Mouse (Mus musculus) left cerebral cortex, adult 2 months (tissue): ENCODE results near the gene Cx3cr1. TPM values are rescaled to one million over a fixed set of nuclear protein-coding genes. Genes with fewer than 3 reads are reported as not detected.
A peak's percentile ranks its signal among the peaks of the same experiment; 100 is the strongest.

Experiments
- DNase-seq, 2 experiments: peaks; one replicate each; pipeline ENCODE4 v3.0.0; 2021 to 2022; ENCODE audit warnings: low spot score in 2 of 2, mixed read lengths in 1 of 2; ENCODE audit errors: extremely low spot score in 1 of 2
- H3K27ac ChIP-seq: fragments of 200-600 bp; 2 replicates; pipeline ENCODE4 v1.8.1; 2022
- H3K4me3 ChIP-seq: fragments of 200-600 bp; 2 replicates; pipeline ENCODE4 v1.8.1; 2022
- CTCF ChIP-seq: fragments of 200-600 bp; IDR thresholded peaks from 2 replicates; pipeline ENCODE4 v1.8.1; 2022; ENCODE audit warnings: antibody characterized with exemption, mild to moderate bottlenecking, moderate library complexity
- intact Hi-C: fragments of 180-260 bp; cut with DNase I; formaldehyde crosslinking; loops from one replicate; pipeline ENCODE4 v1.15.1; 2025
- total RNA-seq, 2 experiments: library from RNA; stranded (reverse); gene quantifications; 2 replicates each; pipeline ENCODE4 v1.2.3; 2021

The Cx3cr1 gene
- total RNA-seq, 2 experiments from 2014 or later: 28.6 to 30.9 TPM

GRCm38 (mm10) chr9:119941407-119941806 is 128.3 kb downstream of the Cx3cr1 start:
- no peak for TF ChIP-seq CTCF
- Histone ChIP-seq H3K4me3 (no peak overlapping the region), H3K27ac (no peak overlapping the region)
- no peak for DNase-seq
- intact Hi-C loops: no loop called here

GRCm38 (mm10) chr9:119939646-119940045 is 130.0 kb downstream of the Cx3cr1 start:
- TF ChIP-seq CTCF: no peak
- no peak overlapping the region for H3K4me3 ChIP-seq
- H3K27ac ChIP-seq: no peak overlapping the region
- no peak for DNase-seq
- intact Hi-C loops: no loop called here

GRCm38 (mm10) chr9:119938496-119938895 is 131.2 kb downstream of the Cx3cr1 start:
- no peak for TF ChIP-seq CTCF
- intact Hi-C loops: no loop called here
- Histone ChIP-seq H3K4me3 (no peak overlapping the region), H3K27ac (no peak overlapping the region)
- DNase-seq: no peak

GRCm38 (mm10) chr9:119937005-119937773 is 132.5 kb downstream of the Cx3cr1 start, which contains the start of the genes Gorasp1 and Ttc21a:
Gene Gorasp1, minus strand, starts transcription at chr9:119937565.
Gene Ttc21a, plus strand, starts transcription at chr9:119937606.
- peak within 1 kb of the TSS; percentile 88 for H3K27ac ChIP-seq
- peak within 1 kb of the TSS; percentile 87 for H3K4me3 ChIP-seq
- intact Hi-C loops: no loop called here
- TF ChIP-seq CTCF: no peak
- peak; percentile 90 to 93 for DNase-seq

GRCm38 (mm10) chr9:119933675-119934074 is 136.0 kb downstream of the Cx3cr1 start:
- Histone ChIP-seq H3K27ac (no peak overlapping the region), H3K4me3 (no peak overlapping the region)
- intact Hi-C loops: no loop called here
- TF ChIP-seq CTCF: no peak
- DNase-seq: no peak

GRCm38 (mm10) chr9:119932358-119932757 is 137.3 kb downstream of the Cx3cr1 start:
- TF ChIP-seq CTCF: no peak
- intact Hi-C loops: no loop called here
- H3K27ac ChIP-seq: no peak overlapping the region
- DNase-seq: no peak
- no peak overlapping the region for H3K4me3 ChIP-seq

- intact Hi-C loops: no loop called here
- no peak for DNase-seq
- TF ChIP-seq CTCF: no peak
- H3K27ac ChIP-seq: no peak overlapping the region
- H3K4me3 ChIP-seq: no peak overlapping the region
Measured at GRCm38 (mm10) chr9:119926497-119926896, 143.2 kb downstream of the Cx3cr1 start.

- Histone ChIP-seq H3K27ac (no peak overlapping the region), H3K4me3 (no peak overlapping the region)
- DNase-seq: no peak
- TF ChIP-seq CTCF: no peak
- intact Hi-C loops: no loop called here
Measured at GRCm38 (mm10) chr9:119925729-119926128, 143.9 kb downstream of the Cx3cr1 start.

GRCm38 (mm10) chr9:119925120-119925657 is 144.5 kb downstream of the Cx3cr1 start:
- Histone ChIP-seq H3K27ac (no peak overlapping the region), H3K4me3 (no peak overlapping the region)
- no peak for DNase-seq
- no peak for TF ChIP-seq CTCF
- intact Hi-C loops: no loop called here

- no peak overlapping the region for H3K27ac ChIP-seq
- DNase-seq: no peak
- H3K4me3 ChIP-seq: no peak overlapping the region
- no peak for TF ChIP-seq CTCF
- intact Hi-C loops: no loop called here
Measured at GRCm38 (mm10) chr9:119923462-119923861, 146.2 kb downstream of the Cx3cr1 start.

- TF ChIP-seq CTCF: no peak
- H3K27ac ChIP-seq: no peak overlapping the region
- DNase-seq: no peak
- intact Hi-C loops: no loop called here
- H3K4me3 ChIP-seq: no peak overlapping the region
Measured at GRCm38 (mm10) chr9:119919858-119920257, 149.8 kb downstream of the Cx3cr1 start.

GRCm38 (mm10) chr9:119913087-119913838 is 156.4 kb downstream of the Cx3cr1 start:
- intact Hi-C loops: no loop called here
- peak; percentile 44 for TF ChIP-seq CTCF
- Histone ChIP-seq H3K27ac (no peak overlapping the region), H3K4me3 (no peak overlapping the region)
- no peak for DNase-seq
